Mouse (Mus musculus) left cerebral cortex, adult 8-10 months (tissue): ENCODE measurements at regions not wholly inside any gene's neighbourhood (a gene's known extent, or its start where the extent isn't known, plus 50 kb on each side); places are given as distances from the start of the nearest gene placed in this dataset.

Source experiments
- DNase-seq, 2 experiments: peaks; one replicate each; pipeline ENCODE4 v3.0.0; 2022; ENCODE audit warnings: low spot score in 2 of 2

DNA sequence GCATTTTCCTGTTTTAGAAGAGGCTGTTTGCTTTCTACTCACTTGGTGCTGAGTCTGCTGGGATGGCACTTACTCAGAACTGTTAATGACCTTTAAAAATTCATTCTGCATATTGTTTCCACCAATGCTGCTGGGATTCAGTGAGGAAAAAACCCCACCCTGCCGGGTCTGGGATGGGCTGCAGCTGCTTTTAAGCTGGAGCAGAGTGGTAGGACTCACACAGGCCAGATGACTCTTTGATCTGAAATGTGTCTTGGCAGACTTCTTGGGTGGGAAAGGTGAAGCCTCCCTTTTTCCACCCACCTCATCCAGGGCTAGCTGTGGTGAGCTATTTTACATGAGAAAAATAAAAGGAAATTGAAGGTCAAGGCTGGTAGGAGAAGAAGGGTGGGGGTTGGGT lies 56.4 kb upstream of the Ddhd1 start:
- DNase-seq: no peak

DNA sequence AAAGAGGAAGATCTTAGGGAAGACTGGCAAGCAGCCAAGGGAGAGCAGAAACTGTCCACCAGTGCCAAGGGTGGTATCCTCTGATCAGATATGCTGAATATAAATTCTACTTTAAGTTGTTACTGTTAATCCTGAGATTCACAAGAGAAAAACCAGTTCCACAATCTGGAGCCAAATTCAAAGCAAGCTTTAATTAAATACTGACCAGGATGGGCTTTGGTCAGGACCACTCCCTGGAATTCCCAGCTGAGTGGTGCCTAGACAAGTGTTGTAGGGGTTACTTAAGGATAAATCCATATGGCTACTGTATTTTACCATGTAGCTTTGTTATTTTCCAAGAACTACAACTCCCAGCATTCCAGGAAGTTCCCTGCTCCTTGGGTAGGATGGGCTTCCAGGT lies 56.8 kb upstream of the Ddhd1 start:
- no peak for DNase-seq

DNA sequence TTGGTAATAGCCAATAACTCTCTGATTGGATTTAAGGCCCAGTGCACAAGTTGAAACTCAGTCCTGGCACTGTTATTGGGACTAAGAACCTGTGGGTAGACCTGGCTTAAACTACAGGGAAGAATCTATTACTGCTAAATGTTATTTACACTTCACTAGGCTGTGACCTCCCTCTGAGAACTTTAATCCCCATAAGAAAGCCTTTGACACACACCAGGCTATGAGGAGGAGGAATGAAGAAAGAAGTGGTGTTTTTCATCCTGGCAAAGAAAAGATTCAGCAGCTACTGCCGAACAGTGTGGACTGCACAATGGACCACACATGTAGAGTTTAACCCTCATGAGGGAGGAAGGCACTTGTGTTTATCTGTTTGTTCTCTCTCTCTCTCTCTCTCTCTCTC lies 58.2 kb upstream of the Ddhd1 start:
- no peak for DNase-seq

DNA sequence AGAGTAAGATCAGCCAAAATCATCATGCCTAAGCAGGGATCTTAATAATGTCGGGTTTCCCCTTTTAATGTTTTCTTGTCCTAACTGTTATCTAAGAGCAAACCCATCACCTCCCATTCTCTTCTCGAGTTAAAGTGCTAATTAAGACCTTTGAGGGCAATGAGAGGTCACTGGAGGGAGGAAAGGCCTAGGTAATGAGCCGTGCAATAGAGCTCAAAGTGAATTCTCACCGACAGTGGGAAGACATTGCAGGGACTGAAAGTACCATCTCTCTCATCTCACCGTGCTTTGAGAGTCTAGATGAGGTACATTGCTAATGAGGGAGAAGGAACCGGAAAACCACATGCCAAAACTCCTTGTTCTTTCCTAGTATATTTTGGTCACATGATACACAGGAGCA lies 64.9 kb upstream of the Ddhd1 start:
- DNase-seq: no peak

DNA sequence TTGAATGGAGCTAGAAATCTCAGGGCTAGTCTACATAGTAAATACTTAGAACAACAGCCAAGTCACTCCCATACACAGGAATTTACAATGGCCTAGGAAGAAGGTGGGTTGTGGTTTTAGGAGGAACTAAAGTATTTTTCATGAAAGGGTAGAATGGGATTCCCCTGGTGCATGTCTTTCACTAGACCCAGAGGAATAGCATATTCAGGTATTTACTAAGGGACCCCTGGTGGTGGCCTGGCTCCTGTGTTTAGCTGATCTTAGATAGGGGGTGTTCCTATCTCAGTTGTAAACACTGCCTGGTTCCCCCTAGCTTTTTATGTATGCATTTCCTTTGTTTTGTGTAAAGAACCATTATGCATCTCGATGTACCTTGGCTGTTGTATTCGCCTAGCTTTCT lies 66.4 kb upstream of the Ddhd1 start:
- DNase-seq: no peak

DNA sequence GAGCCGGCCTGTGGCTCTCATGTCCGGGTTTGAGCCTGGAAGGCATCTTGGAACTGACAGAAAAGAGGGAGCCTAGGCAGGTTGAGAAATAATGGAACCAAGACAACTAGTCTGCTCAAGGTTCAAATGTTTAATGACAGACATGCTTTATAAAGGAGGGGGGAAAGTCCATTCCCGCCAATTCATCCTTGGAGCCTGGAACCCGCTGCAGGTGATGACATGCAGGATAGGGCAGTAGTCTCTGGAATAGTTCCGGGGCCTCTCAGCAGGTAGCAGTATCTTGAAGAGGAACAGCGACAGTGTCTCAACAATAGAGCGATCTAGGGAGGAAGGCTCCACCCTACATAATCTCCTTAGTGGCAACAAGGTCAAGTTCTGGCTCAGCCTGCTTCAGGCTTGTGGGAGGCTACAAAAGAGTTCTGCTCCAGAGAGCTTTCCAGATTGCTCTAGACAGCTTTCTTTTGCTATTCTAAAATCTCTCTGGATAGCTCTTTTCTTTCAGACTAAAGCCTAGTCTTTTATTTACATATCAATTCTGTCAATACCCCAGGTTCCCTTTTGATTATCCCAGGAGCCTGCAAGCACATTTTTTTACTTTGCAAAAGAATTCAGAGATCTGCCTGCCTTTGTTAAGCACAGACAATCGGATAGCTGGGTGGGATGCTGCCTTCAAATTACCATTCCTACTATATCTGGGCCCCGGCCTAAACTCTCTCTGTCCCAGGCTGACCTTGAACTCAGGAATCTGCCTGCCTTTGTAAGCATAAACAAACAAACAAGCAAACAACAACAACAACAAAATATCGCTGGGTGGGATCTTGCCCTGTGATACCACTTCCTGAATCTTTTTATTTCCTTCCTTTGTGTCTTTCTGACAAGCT lies 76.8 kb upstream of the Ddhd1 start:
- no peak for DNase-seq

DNA sequence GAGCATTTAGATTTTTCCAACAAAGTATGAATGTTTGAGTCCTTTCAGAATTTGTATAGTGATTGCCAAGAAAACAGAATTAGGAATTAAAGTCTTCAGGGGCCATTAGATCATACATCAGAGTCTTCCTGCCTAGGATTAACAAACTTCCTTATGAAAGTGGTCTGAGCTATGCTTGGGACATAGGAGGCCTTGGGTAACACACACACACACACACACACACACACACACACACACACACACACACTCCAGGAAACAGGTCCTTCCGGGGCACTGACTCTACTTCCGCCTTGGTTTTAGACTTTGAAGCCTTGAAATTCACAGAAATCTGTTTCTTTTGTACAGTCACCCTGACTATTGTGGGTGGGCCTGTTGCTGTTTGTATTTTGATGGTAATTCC lies 80.0 kb upstream of the Ddhd1 start:
- DNase-seq: no peak

DNA sequence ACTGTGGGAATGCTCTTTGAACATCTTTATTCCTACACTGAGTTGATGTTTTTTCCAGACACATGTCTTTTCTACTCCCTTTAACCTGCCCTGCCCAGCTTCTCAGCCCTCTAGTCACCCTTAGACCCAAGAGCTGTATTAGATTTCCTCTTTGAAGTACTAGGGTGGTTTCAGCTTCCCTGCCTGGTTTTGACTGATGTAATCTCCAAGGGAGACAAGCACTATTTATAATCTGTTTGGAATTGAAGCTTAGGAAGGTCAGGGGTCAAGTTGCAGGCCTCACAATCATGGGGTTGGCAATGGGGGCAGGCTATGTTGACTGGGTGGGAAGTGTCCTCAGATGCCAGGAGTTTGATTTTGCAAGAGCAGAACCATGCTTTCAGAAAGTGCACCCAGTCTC lies 81.7 kb upstream of the Ddhd1 start:
- no peak for DNase-seq

DNA sequence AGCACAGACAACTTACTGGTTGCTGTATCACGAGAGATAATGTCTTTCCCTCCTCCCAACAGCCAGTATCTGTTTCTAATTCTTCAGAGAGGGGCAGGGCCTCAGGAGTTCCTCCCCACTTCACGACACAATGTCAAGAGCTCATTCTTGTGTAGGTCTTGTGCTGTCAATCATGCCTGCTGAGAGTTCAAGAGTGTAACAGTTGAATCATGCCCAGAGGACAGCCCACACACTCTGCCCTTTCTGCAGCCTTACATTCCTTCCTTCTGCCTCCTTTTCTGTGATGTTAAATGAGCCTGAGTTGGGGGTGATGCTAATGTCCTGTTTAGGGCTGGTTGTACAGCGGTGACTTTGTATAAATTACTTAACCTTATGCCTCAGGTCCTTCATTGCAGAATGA lies 82.7 kb upstream of the Ddhd1 start:
- DNase-seq: no peak

DNA sequence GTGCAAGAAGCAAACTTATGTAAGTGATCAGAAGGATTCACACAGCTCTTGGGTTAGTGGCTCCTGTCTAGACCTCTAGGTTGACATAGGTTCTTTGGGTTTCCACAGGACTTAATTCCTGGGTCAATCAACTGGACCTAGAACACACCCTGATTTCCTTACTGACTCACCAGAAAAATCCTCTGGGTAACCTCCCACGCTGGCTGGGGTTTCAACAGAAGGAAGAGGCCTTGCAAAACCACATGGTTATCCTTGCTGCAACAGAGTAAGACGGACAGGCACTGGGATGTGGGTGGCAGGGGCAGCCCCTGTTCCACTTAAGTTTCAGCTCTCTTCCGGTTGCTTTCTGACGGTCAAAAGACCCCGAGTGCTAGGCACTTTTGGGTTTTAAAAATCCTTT lies 88.2 kb upstream of the Ddhd1 start:
- no peak for DNase-seq

DNA sequence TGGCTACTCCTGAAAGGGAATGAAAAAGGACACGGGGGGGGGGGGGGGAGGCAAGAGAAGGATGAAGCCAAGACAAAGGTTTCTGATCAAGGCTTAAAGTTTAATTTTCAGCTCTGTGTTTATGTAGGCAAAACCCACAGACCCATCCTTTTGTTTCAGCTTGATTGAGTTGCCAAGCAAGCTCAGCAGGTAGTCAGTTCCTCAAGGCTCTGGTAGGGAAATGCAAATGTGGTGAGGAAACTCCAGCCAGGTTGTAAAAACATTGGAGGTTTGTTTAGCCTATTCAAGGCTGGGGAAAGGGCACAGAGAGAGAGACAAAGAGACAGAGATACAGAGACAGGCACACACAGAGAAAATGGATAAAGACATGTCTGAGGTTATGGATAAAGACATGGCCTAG lies 99.4 kb upstream of the Ddhd1 start:
- no peak for DNase-seq

DNA sequence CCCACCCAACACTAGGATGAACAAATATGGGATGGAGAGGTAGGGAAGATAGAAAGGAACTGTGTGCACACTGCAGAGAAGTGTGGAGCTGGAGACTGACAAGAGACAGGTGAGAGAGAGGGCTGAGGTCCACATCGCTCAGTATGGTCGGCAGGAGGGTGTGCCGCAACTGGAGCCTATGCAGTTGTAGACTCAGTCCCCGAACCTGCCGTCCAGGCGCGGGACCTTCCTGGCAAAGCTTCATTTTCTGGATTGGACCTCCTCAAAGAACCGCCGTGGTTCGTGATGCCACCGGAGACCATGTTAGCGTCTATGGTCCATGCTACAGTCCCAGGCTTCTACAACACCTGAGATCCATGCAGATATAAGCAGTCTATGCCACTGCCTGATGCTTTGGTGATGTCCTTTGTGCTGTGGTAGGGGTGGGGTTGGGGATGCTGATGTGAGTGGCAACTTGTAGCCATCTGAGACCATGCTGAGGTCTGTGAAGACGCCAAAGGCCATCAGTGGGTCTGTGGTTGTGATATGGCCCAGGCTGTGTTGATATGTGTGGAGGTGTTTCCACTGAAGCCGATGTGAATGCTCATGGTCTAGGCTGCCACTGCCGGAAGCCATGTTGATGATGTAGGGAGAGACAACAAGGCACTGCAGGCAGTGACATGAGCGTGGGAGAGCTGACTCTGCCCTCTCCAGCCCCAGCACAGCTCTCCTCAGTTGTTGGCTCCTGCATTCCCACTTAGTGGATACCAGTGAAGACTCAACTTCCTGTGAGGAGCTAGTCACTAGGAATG lies 103.1 kb upstream of the Ddhd1 start:
- no peak for DNase-seq

DNA sequence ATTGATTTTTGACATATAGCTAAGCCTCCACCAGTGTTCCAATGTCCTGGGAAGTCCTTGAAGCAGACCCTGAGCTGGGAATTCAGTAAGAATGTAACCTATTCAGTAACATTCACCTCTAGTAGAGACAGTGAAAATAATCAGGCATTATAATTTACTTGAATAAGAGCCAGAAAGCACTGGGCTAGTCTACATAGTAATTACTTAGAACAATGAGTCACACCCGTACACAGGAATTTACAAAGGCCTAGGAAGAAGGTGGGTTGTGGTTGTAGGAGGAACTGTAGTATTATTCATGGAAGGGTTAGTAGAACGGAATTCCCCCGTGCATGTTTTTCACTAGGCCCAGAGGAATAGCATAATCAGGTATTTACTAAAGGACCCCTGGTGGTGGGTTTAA lies 106.3 kb upstream of the Ddhd1 start:
- DNase-seq: no peak

DNA sequence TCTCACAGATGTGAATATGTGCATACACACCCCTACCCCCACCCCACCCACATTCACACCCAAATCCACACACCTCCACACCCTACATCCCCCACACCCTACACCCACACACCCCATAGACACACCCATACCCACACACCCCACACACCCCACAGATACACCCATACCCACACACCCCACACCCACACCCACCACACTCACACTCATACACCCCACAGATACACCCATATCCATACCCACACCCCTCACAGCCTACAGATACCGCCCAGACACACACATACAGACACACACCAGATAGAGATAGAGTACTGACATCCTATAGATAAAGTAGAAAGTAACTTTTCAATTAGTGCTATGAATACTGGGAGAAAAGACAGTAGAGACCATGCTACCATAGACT lies 108.6 kb upstream of the Ddhd1 start:
- no peak for DNase-seq

DNA sequence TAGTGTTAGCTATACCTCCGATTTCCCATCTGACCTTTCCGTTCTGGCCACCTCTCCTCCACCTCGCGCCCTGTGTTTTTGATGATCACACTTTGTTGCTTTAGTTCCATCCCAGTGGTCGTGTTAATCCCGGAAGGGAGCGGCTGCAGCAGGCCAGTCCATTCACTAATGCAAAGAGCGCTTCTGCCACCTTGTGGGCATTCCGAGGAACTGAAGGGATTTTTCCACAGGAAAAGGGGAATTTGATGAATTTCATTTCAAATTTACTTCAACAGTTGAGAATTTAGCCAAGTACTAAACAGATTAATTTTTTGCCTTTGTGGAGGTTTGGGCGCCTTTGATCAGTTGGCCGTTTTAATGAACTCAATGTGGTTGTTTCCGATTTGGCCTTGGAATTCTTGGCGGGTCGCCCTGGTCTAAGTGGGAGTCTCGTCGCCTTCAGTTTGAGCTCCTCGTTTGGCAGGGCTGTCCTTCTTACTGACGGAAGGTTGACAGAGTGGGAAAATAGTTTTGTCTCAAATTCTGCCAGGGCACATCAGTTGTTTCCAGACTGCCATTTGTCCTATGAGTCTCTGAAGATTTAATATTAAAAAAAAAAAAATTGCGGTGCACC lies 114.8 kb upstream of the Ddhd1 start:
- peak; percentile 28 to 39 for DNase-seq

DNA sequence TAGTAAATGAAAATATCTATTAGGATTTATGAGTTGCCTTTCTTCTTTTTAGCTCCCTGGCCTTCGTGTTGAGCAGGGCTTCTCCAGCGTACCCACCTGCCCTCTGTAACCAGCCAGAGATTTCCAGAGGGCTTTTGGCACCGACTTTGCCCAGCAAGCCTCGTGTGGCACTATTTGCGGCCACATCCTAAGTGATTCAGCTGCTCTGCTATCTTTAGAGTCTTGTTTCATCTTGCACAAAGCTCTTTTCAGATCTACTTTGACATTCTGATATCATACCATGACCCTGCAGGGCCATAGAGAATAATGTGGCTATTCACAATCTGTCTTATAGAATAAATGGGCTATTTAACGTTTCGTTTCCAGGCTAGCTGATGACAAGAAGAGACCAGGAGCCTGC lies 115.4 kb upstream of the Ddhd1 start:
- DNase-seq: no peak

DNA sequence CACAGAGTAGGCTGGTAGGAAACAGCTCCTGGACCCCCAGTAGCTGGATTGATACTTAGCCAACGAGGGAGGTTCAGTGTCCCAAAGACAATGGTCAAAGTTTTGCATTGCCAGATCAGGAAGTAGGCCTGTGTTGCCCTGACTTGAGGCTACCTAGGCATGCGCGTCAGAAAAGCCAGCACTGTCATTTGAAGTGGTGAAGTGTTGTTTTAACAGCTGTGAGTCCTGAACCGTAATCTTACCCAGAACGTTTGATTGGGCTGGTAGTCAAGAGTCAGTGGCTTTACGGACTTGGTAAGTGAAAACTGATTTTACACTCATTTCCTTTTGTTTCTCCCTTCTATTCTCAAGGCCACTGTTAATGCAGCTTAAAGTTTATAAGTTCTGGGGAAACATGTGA lies 123.9 kb upstream of the Ddhd1 start:
- no peak for DNase-seq

DNA sequence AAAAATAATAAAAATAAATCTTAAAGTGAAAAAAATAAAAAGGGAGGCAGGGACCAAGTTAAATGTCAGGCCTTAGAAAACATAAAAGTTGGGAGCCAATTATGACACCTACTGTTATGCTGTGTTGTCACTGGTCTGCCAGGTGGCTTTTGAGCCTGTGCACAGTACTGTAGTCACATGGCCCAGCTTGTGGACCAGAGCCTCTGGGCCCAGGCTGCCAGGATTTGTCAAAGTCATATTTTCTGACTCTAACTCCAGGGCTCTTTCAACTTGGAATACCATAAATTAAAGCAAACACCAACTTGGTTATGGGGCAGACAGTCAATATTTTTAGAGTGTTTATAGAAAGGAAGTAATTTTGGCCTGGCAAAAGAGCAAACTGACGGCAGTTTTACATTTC lies 137.0 kb upstream of the Ddhd1 start:
- DNase-seq: no peak

DNA sequence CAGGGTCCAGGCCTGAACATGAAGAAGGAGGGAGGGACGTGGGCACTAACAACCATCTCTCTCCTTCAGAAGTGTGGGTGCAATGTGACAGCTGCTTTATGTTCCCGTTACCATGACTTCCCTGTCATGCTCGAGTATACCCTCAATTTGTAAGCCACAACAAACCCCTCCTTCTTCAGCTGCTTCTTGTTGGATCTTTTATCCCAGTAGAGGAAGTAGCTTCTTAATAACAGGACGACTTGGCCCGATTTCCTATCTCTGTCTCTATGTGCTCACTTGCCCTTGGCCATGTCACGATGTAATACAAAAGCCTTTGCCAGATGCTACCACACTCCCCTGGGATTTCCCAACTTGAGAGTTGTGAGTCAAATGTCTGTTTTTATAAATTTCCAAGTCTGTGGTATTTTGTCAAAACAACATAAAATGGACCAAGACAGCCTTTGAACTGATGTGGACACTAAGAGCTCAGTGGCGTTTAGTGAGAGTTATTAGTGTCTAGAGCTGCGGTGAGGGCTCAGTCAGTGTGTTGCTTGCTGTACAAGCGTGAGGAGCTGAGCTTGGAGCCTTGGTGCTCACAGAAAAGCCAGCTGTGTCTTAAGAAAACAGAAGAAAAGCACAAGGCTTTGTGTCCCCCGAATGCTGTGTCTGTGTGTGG lies 138.8 kb upstream of the Ddhd1 start:
- DNase-seq: no peak

DNA sequence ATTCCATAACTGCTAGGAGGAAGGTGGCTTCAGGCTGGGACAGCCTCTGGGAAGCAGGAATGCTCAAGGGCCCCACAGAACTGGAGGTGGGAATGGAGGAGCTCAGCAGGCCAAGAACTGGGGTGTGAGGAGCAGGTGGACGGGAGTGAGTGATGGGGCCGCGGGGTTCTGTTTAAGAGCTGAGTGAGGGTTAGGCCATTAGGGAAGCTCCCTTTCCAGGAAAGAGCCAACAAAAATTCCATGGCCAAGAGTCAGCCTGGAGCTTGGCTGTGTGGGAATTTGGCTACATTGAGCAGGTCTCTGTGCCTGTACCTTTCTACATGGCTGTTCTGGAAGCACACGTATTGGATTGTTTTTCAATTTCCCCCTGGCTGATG lies 139.4 kb upstream of the Ddhd1 start:
- no peak for DNase-seq

DNA sequence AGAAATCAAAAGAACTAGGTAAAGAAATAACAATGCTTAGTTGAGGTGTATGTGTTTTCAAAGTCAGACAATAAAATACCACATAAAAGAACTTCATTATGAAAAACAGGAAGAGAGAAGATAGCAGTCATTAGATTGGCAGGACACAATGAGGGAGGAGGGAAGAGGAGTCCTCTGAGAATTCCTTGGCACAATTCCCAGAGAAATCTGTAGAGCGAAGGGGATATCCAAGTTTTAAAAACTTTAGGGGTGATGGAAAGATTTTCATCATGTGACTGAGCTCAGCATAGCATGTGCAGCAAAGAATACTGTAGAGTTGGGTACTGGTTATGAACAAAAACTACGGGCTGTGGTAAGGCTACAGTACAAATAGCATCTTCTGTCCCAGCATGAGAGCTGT lies 141.3 kb upstream of the Ddhd1 start:
- no peak for DNase-seq

DNA sequence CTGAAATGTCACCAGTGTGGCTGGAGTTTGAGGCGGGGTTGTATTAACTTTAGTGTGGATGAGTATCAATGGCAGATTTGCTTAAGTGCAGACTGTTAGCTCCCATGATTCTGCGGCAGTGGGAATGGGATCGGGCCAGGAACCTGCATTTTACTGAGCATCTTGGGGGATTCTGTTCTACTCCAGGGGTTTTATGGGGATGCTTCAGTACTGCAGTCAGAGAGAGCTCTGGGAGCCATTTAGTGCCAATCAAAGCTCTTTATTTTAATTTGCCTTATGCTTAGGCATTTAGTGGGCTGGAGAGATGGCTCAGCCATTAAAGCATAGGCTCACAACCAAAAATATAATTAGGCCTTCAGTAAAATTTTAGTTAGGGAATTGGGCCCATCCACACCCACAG lies 148.0 kb upstream of the Ddhd1 start:
- no peak for DNase-seq
